In the genomic region with DNA sequence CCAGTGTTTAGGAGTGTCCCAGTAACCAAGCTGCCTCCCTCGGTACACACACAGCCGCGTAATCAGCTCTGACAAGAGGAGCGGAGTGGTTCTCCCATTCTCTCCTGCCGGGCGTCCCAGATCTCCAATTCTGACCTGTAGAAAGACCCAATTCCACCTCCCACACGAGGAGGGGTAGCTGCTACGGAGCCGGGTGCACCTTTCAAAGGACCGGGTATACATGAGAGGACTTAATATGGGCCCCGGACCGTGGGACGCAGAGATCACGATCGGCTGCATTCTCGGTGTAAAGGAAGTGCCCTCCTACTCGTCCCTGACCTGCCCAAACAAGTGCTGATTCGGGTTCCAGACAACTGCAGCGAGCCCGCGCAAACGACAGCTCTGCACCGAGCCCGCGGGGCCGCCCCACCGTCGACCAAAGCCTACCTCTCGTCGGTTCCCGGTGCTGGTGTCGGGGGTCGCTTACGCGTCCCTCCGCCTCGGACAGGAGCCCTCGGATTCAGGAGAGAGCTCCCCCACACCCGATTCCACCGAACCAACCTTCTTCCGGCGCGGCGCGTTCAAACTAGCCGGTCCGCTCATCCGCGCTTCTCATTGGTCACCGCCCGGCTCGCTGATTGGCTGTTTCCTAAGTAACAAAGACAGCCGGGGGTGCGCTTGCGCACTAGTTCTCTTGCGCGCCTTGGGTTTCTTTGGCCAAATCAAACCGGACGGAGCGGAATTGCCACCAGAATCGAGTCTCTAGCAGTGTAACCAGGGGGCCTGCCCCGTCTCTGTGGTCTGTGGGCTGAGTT, we compare ENCODE assay signal across 8 mouse cellular contexts. TPM values are rescaled to one million over a fixed set of nuclear protein-coding genes. Genes with fewer than 3 reads are reported as not detected.
DNase-seq lines count a peak whose midpoint lies in the region; ATAC-seq and TF ChIP-seq lines count a peak whose summit lies in the region.

A gene (minus strand): TSS at position 568 of the 794 bp plus-strand sequence.

- peak; percentile 74 to 81 for DNase-seq in CD8-positive naive resting alpha-beta T cell, adult 2 months (ENCODE audit: low read depth in 2 of 2, low spot score in 2 of 2)
- peak; percentile 98 for DNase-seq in c-Kit-positive CD71-negative TER-119-negative erythroid progenitor cells, embryonic 14.5 days (ENCODE audit: low read depth)
- peak; percentile 99 for DNase-seq in forebrain, embryonic 10.5 days (ENCODE audit: extremely low spot score, low spot score)
- DNase-seq in kidney, postnatal 25 days: peak; percentile 98 to 99
- DNase-seq in liver, embryonic 14.5 days (ENCODE audit: low read depth in 3 of 3, low spot score in 3 of 3): peak; percentile 96 to 97 (median 96)
- peak; percentile 97 for DNase-seq in neural tube, embryonic 11.5 days (ENCODE audit: low spot score)
- DNase-seq in stomach, postnatal 0 days (ENCODE audit: low spot score): peak; percentile 94

- peaks cover 34% of the 10 kb centered on the region for H3K36me3 ChIP-seq in forebrain, embryonic 10.5 days (replicated peaks)
- H3K36me3 ChIP-seq in heart, embryonic 15.5 days: no peaks in the 10 kb centered on the region
- H3K36me3 ChIP-seq in liver, embryonic 14.5 days (replicated peaks; ENCODE audit: control insufficient read depth, insufficient read depth, low read depth): peaks cover 31% of the 10 kb centered on the region
- H3K36me3 ChIP-seq in neural tube, embryonic 11.5 days (ENCODE audit: control insufficient read depth, insufficient read depth, low read length): peaks cover 3% of the 10 kb centered on the region
- H3K36me3 ChIP-seq in stomach, postnatal 0 days (ENCODE audit: control insufficient read depth, insufficient read depth, low read length): no peaks in the 10 kb centered on the region; the same call in 1 of the 2 replicates

- no peak; the same call in 1 of the 2 replicates for TF ChIP-seq EP300 in liver, embryonic 14.5 days (IDR thresholded peaks at IDR 0.05; ENCODE audit: low read depth)
- no peak for TF ChIP-seq EP300 in stomach, postnatal 0 days (optimal IDR thresholded peaks at IDR 0.05)

- peak within 1 kb of the TSS; percentile 97 for H3K27ac ChIP-seq in forebrain, embryonic 10.5 days
- peak within 1 kb of the TSS; percentile 85 for H3K27ac ChIP-seq in heart, embryonic 15.5 days
- peak within 1 kb of the TSS; percentile 95 for H3K27ac ChIP-seq in liver, embryonic 14.5 days
- peak within 1 kb of the TSS; percentile 86 for H3K27ac ChIP-seq in neural tube, embryonic 11.5 days (ENCODE audit: low read depth, low read length)
- peak within 1 kb of the TSS; percentile 80 for H3K27ac ChIP-seq in stomach, postnatal 0 days (replicated peaks)

- H3K9me3 ChIP-seq in forebrain, embryonic 10.5 days: no peaks in the 10 kb centered on the region
- H3K9me3 ChIP-seq in heart, embryonic 15.5 days (replicated peaks): no peaks in the 10 kb centered on the region
- no peaks in the 10 kb centered on the region for H3K9me3 ChIP-seq in liver, embryonic 14.5 days (ENCODE audit: control insufficient read depth, low read length)
- H3K9me3 ChIP-seq in neural tube, embryonic 11.5 days (ENCODE audit: control insufficient read depth, low read length): no peaks in the 10 kb centered on the region
- H3K9me3 ChIP-seq in stomach, postnatal 0 days (ENCODE audit: control insufficient read depth, low read length): no peaks in the 10 kb centered on the region

- peak within 1 kb of the TSS; percentile 92 for H3K4me3 ChIP-seq in forebrain, embryonic 10.5 days
- peak within 1 kb of the TSS; percentile 70 for H3K4me3 ChIP-seq in heart, embryonic 15.5 days
- peak within 1 kb of the TSS; percentile 94 to 95 for H3K4me3 ChIP-seq in liver, embryonic 14.5 days (ENCODE audit: insufficient read depth in 1 of 2, low read depth in 2 of 2, low read length in 2 of 2)
- H3K4me3 ChIP-seq in neural tube, embryonic 11.5 days (ENCODE audit: low read depth, low read length): peak within 1 kb of the TSS; percentile 64
- H3K4me3 ChIP-seq in stomach, postnatal 0 days (ENCODE audit: low read depth, low read length): peak within 1 kb of the TSS; percentile 68

- TF ChIP-seq CTCF in liver, embryonic 14.5 days (IDR thresholded peaks at IDR 0.05; ENCODE audit: low read depth): no peak
- TF ChIP-seq CTCF in stomach, postnatal 0 days (IDR thresholded peaks at IDR 0.05; ENCODE audit: low read depth): no peak

- peak within 1 kb of the TSS; percentile 64 for H3K9ac ChIP-seq in heart, embryonic 15.5 days
- H3K9ac ChIP-seq in liver, embryonic 14.5 days (replicated peaks): peak within 1 kb of the TSS; percentile 99
- H3K9ac ChIP-seq in neural tube, embryonic 11.5 days (ENCODE audit: low read length): peak within 1 kb of the TSS; percentile 60
- peak within 1 kb of the TSS; percentile 56 for H3K9ac ChIP-seq in stomach, postnatal 0 days (ENCODE audit: low read length)

- no peaks in the 10 kb centered on the region for H3K27me3 ChIP-seq in forebrain, embryonic 10.5 days (ENCODE audit: poor library complexity, severe bottlenecking)
- no peaks in the 10 kb centered on the region for H3K27me3 ChIP-seq in heart, embryonic 15.5 days
- no peaks in the 10 kb centered on the region for H3K27me3 ChIP-seq in liver, embryonic 14.5 days (ENCODE audit: control insufficient read depth, insufficient read depth, low read length)
- no peaks in the 10 kb centered on the region for H3K27me3 ChIP-seq in neural tube, embryonic 11.5 days (ENCODE audit: control insufficient read depth, insufficient read depth, low read length)
- no peaks in the 10 kb centered on the region for H3K27me3 ChIP-seq in stomach, postnatal 0 days (ENCODE audit: control insufficient read depth, insufficient read depth, low read length)

- WGBS in forebrain, embryonic 10.5 days: under 1% methylated on average over 62 of the region's 62 CpGs
- WGBS in heart, embryonic 15.5 days: under 1% methylated on average over 62 of the region's 62 CpGs
- WGBS in liver, embryonic 14.5 days (ENCODE audit: insufficient replicate concordance): under 1% methylated on average over 62 of the region's 62 CpGs
- WGBS in neural tube, embryonic 11.5 days: under 1% methylated on average over 62 of the region's 62 CpGs
- under 1% methylated on average over 62 of the region's 62 CpGs for WGBS in stomach, postnatal 0 days

- peak within 1 kb of the TSS; percentile 77 for H3K4me2 ChIP-seq in heart, embryonic 15.5 days
- peak within 1 kb of the TSS; percentile 87 for H3K4me2 ChIP-seq in liver, embryonic 14.5 days (ENCODE audit: low read depth)
- H3K4me2 ChIP-seq in neural tube, embryonic 11.5 days (ENCODE audit: low read depth): peak within 1 kb of the TSS; percentile 45
- H3K4me2 ChIP-seq in stomach, postnatal 0 days (replicated peaks; ENCODE audit: low read depth): peak within 1 kb of the TSS; percentile 83

- H3K4me1 ChIP-seq in forebrain, embryonic 10.5 days: peaks cover 42% of the 10 kb centered on the region
- peaks cover 15% of the 10 kb centered on the region for H3K4me1 ChIP-seq in heart, embryonic 15.5 days (replicated peaks)
- H3K4me1 ChIP-seq in liver, embryonic 14.5 days (replicated peaks; ENCODE audit: control insufficient read depth in 2 of 2, insufficient read depth in 2 of 2, low read length in 1 of 2): peaks cover 4 to 16% of the 10 kb centered on the region in 2 experiments
- H3K4me1 ChIP-seq in neural tube, embryonic 11.5 days (ENCODE audit: control insufficient read depth, insufficient read depth, low read length): peaks cover 2% of the 10 kb centered on the region; the same call in 1 of the 2 replicates
- H3K4me1 ChIP-seq in stomach, postnatal 0 days (replicated peaks; ENCODE audit: control insufficient read depth, insufficient read depth): 0 out of 2 replicates have a peak, but pooled peaks cover 2% of the 10 kb centered on the region

- ATAC-seq in heart, embryonic 15.5 days (replicated peaks; ENCODE audit: insufficient number of reproducible peaks, insufficient read depth, low FRiP score, low read depth): peak; percentile 92
- peak; percentile 92 for ATAC-seq in liver, embryonic 14.5 days (ENCODE audit: insufficient read depth)
- ATAC-seq in neural tube, embryonic 11.5 days (ENCODE audit: insufficient read depth, low FRiP score, low TSS enrichment): peak; percentile 81
- peak; percentile 92 for ATAC-seq in stomach, postnatal 0 days (ENCODE audit: low FRiP score, low TSS enrichment)

RNA-seq across cellular contexts. Expression of the gene that starts here (rescaled TPM):
- polyA plus RNA-seq in forebrain, embryonic 10.5 days (2016; fragmentation: Nextera tagmentation; extraction: Ambion mirVana): 14.5 and 15.5 TPM in 2 replicates
- 5.2 and 7.9 TPM in 2 replicates for polyA plus RNA-seq in heart, embryonic 15.5 days (2015; fragmentation: Nextera tagmentation; extraction: Ambion mirVana)
- polyA plus RNA-seq in liver, embryonic 14.5 days (2012; rRNA removed): 19.7 and 21.9 TPM in 2 replicates
- 6.3 TPM in 2 replicates for polyA plus RNA-seq in liver, embryonic 14.5 days (2014; fragmentation: Nextera tagmentation; extraction: Ambion mirVana)
- 5.1 and 6.6 TPM in 2 replicates for polyA plus RNA-seq in neural tube, embryonic 11.5 days (2014; fragmentation: Nextera tagmentation; extraction: Ambion mirVana)
- 1.1 and 1.3 TPM in 2 replicates for polyA plus RNA-seq in stomach, postnatal 0 days (2015; fragmentation: Nextera tagmentation; extraction: Ambion mirVana)

Comparison
In these comparisons a context has a peak if more than half of its experiments do, and no peak if none do; other contexts are left out.
1. Peak in every context shown above with its lines: DNase-seq, ATAC-seq, H3K4me3 ChIP-seq and H3K27ac ChIP-seq.